Comparison of ENCODE assay signal across 8 mouse cellular contexts in the genomic region with DNA sequence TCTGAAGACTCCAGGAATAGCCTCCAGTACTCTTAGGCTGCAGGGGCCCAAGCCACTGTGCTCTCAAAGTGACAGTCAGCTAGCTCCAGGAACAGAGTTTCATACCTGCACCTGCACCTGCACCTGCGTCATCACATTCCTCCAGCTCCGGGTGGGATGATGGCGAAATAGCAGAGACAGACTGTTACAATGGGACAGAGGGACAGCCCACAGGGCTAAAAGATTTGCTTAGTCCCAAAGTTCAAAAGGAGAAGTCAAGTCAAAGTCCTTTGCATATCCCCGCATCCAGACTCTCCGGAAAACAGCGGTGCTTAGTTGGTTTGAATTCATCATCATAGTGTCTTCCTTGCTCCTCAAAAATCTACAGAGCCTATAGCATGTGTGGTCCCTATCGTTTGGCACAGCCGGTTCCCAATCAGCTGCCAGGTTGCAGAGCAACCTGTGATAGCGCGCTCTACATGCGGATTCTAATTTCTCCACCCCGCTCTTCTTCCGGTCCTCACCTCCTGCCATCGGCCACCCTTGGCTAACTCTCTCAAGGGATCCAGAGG. TPM values are rescaled to one million over a fixed set of nuclear protein-coding genes. Genes with fewer than 3 reads are reported as not detected.
DNase-seq lines count a peak whose midpoint lies in the region; ATAC-seq lines count a peak whose summit lies in the region.

A gene (minus strand): TSS at position 51 of the 551 bp plus-strand sequence.

- peaks cover 75% of the 10 kb centered on the region for H3K27me3 ChIP-seq in heart, embryonic 12.5 days (replicated peaks)
- peaks cover 42% of the 10 kb centered on the region for H3K27me3 ChIP-seq in hindbrain, embryonic 14.5 days (ENCODE audit: control insufficient read depth, insufficient read depth, low read length)
- peaks cover 32% of the 10 kb centered on the region for H3K27me3 ChIP-seq in midbrain, embryonic 11.5 days (ENCODE audit: control insufficient read depth, insufficient read depth, low read length)

- peak within 1 kb of the TSS; percentile 51 for H3K4me3 ChIP-seq in heart, embryonic 12.5 days
- H3K4me3 ChIP-seq in hindbrain, embryonic 14.5 days (replicated peaks; ENCODE audit: low read length): peak within 1 kb of the TSS; percentile 34
- peak within 1 kb of the TSS; percentile 11; the same call in 1 of the 2 replicates for H3K4me3 ChIP-seq in midbrain, embryonic 11.5 days (ENCODE audit: low read depth, low read length)

- peak within 1 kb of the TSS; percentile 83 for H3K4me2 ChIP-seq in heart, embryonic 12.5 days
- H3K4me2 ChIP-seq in hindbrain, embryonic 14.5 days (replicated peaks): peak within 1 kb of the TSS; percentile 56
- peak within 1 kb of the TSS; percentile 42 for H3K4me2 ChIP-seq in midbrain, embryonic 11.5 days

- no peaks in the 10 kb centered on the region for H3K36me3 ChIP-seq in heart, embryonic 12.5 days
- H3K36me3 ChIP-seq in hindbrain, embryonic 14.5 days (replicated peaks; ENCODE audit: control insufficient read depth, insufficient read depth): no peaks in the 10 kb centered on the region
- no peaks in the 10 kb centered on the region for H3K36me3 ChIP-seq in midbrain, embryonic 11.5 days (ENCODE audit: control insufficient read depth, insufficient read depth, low read length)

- WGBS in heart, embryonic 12.5 days: 18% methylated on average over 14 of the region's 14 CpGs
- WGBS in hindbrain, embryonic 14.5 days: 16% methylated on average over 14 of the region's 14 CpGs
- WGBS in midbrain, embryonic 11.5 days: 13% methylated on average over 14 of the region's 14 CpGs

- H3K9ac ChIP-seq in heart, embryonic 12.5 days: peak within 1 kb of the TSS; percentile 52
- peak within 1 kb of the TSS; percentile 24; the same call in 1 of the 2 replicates for H3K9ac ChIP-seq in hindbrain, embryonic 14.5 days
- H3K9ac ChIP-seq in midbrain, embryonic 11.5 days (ENCODE audit: low read length): no peak within 1 kb of the TSS

- H3K27ac ChIP-seq in heart, embryonic 12.5 days (ENCODE audit: poor library complexity, severe bottlenecking): no peak within 1 kb of the TSS
- H3K27ac ChIP-seq in hindbrain, embryonic 14.5 days: no peak within 1 kb of the TSS
- H3K27ac ChIP-seq in midbrain, embryonic 11.5 days (ENCODE audit: low read depth, low read length): no peak within 1 kb of the TSS

- H3K4me1 ChIP-seq in heart, embryonic 12.5 days (replicated peaks): peaks cover 9% of the 10 kb centered on the region
- no peaks in the 10 kb centered on the region for H3K4me1 ChIP-seq in hindbrain, embryonic 14.5 days (replicated peaks; ENCODE audit: control insufficient read depth, insufficient read depth, low read length)
- no peaks in the 10 kb centered on the region for H3K4me1 ChIP-seq in midbrain, embryonic 11.5 days (ENCODE audit: control insufficient read depth, insufficient read depth, low read length)

- no peaks in the 10 kb centered on the region for H3K9me3 ChIP-seq in heart, embryonic 12.5 days (replicated peaks)
- H3K9me3 ChIP-seq in hindbrain, embryonic 14.5 days (ENCODE audit: control insufficient read depth, low read length): no peaks in the 10 kb centered on the region
- H3K9me3 ChIP-seq in midbrain, embryonic 11.5 days (ENCODE audit: control insufficient read depth, low read length): no peaks in the 10 kb centered on the region

- ATAC-seq in heart, embryonic 12.5 days (ENCODE audit: insufficient number of reproducible peaks, low FRiP score): no peak
- peak; percentile 43 for ATAC-seq in common myeloid progenitor, adult 5-6 weeks (replicated peaks; ENCODE audit: low read depth, poor library complexity, severe bottlenecking)
- no peak for ATAC-seq in hindbrain, embryonic 14.5 days (ENCODE audit: low FRiP score)
- no peak for ATAC-seq in midbrain, embryonic 11.5 days (ENCODE audit: low FRiP score)

- DNase-seq in heart, postnatal 4 days: no peak
- no peak for DNase-seq in hindbrain, embryonic 14.5 days (ENCODE audit: low spot score)
- DNase-seq in midbrain, embryonic 11.5 days (ENCODE audit: low spot score, missing footprints): no peak
- DNase-seq in cerebellum, adult 11 months: no peak
- no peak for DNase-seq in embryo, embryonic 10.5 days (ENCODE audit: low spot score)
- no peak for DNase-seq in urinary bladder, postnatal 36 days (ENCODE audit: low spot score in 2 of 2)

RNA-seq across cellular contexts. Expression of the gene that starts here (rescaled TPM):
- 0.22 and 0.27 TPM in 2 replicates for polyA plus RNA-seq in heart, embryonic 12.5 days (2016; fragmentation: Nextera tagmentation; extraction: Ambion mirVana)
- 1 to 10 TPM in 1 of 2 experiments, under 1 TPM in 1; 0.86 to 1.2 TPM for total RNA-seq in heart, postnatal 4 days (2021)
- total RNA-seq in common myeloid progenitor, adult 5-6 weeks (2017): 36.2 and 45.5 TPM in 2 replicates
- polyA plus RNA-seq in hindbrain, embryonic 14.5 days (2014; fragmentation: Nextera tagmentation; extraction: Ambion mirVana): 0.82 and 1.3 TPM in 2 replicates
- polyA plus RNA-seq in midbrain, embryonic 11.5 days (2014; fragmentation: Nextera tagmentation; extraction: Ambion mirVana): 0.18 and 0.23 TPM in 2 replicates

Comparison
In these comparisons a context has a peak if more than half of its experiments do, and no peak if none do; other contexts are left out.
1. RNA of the gene that starts here (total RNA-seq): 36.2 to 45.5 TPM in common myeloid progenitor, adult 5-6 weeks; 0.86 to 1.2 TPM in heart, postnatal 4 days; every median in the first group is over 10 times any median in the second.
2. Peak in every context shown above with its lines, with median percentiles within 50 percentile points of each other: H3K4me2 ChIP-seq and H3K4me3 ChIP-seq.